Mouse (Mus musculus) lung, embryonic 14.5 days (tissue): Measurements from ENCODE around the gene Veph1. TPM values are rescaled to one million over a fixed set of nuclear protein-coding genes. Genes with fewer than 3 reads are reported as not detected.

Experiments used
- ATAC-seq: fragments of 200-750 bp; cut with Nextera tagmentation; 2 replicates; pipeline ENCODE4 v1.8.0; 2017; ENCODE audit warnings: mild to moderate bottlenecking, moderate TSS enrichment, moderate library complexity; ENCODE audit not compliant: insufficient read depth
- DNase-seq: peaks from one replicate; pipeline ENCODE4 v3.0.0-alpha.2; 2015
- H3K27ac ChIP-seq: fragments of 300-500 bp; sonication (generic); 2 replicates; pipeline ENCODE4 v1.5.1; 2014; ENCODE audit warnings: low read depth, mild to moderate bottlenecking, moderate library complexity
- H3K27me3 ChIP-seq: fragments of 300-500 bp; sonication (generic); 2 replicates; pipeline ENCODE4 v1.6.1; 2014; ENCODE audit warnings: low read length, control low read depth; ENCODE audit not compliant: insufficient read depth
- H3K36me3 ChIP-seq: fragments of 300-500 bp; sonication (generic); 2 replicates; pipeline ENCODE4 v1.6.1; 2014; ENCODE audit warnings: control low read depth; ENCODE audit not compliant: insufficient read depth
- H3K4me1 ChIP-seq: fragments of 300-500 bp; sonication (generic); 2 replicates; pipeline ENCODE4 v1.6.1; 2014; ENCODE audit warnings: antibody characterized with exemption, control low read depth; ENCODE audit not compliant: insufficient read depth
- H3K4me2 ChIP-seq: fragments of 300-500 bp; sonication (generic); 2 replicates; pipeline ENCODE4 v1.6.1; 2014; ENCODE audit warnings: mild to moderate bottlenecking
- H3K4me3 ChIP-seq: fragments of 300-500 bp; sonication (generic); 2 replicates; pipeline ENCODE4 v1.5.1; 2014; ENCODE audit warnings: low read depth, low read length
- H3K9ac ChIP-seq: fragments of 300-500 bp; sonication (generic); 2 replicates; pipeline ENCODE4 v1.6.1; 2014
- H3K9me3 ChIP-seq: fragments of 300-500 bp; sonication (generic); 2 replicates; pipeline ENCODE4 v1.6.1; 2016; ENCODE audit warnings: low read depth, low read length, control low read depth
- CTCF ChIP-seq: IDR thresholded peaks from 2 replicates; pipeline ENCODE4 v1.5.1; 2016; ENCODE audit warnings: antibody characterized with exemption, low read depth
- WGBS: fragments of 180-500 bp; shearing (Covaris S2); extraction: QIAGEN DNeasy Blood & Tissue Kit; methylation state at CpG from one replicate; pipeline ENCODE4 v1.1.7; 2014; 5-methylcytosine and 5-hydroxymethylcytosine counted together
- polyA plus RNA-seq: library from polyadenylated mRNA; unstranded; fragments of >200 nt; fragmentation: Nextera tagmentation; extraction: Ambion mirVana; gene quantifications from 2 replicates; pipeline ENCODE4 v1.2.1, GENCODE M21; 2014

Gene Veph1
- polyA plus RNA-seq, 1 experiment from 2014 or later = 4.2 TPM

- Histone ChIP-seq H3K4me2 (no peak overlapping the region), H3K27ac (no peak overlapping the region), H3K9ac (no peak overlapping the region), H3K36me3 (no peaks in the 10 kb centered on the region), H3K4me3 (no peak overlapping the region), H3K4me1 (no peaks in the 10 kb centered on the region), H3K9me3 (no peaks in the 10 kb centered on the region), H3K27me3 (no peaks in the 10 kb centered on the region)
- DNase-seq = peak; percentile 53
- TF ChIP-seq CTCF = no peak
- WGBS = 48% methylated on average over 8 of the region's 8 CpGs
- peak; percentile 14; the same call in 1 of the 2 replicates for ATAC-seq
These were observed 18.4 kb upstream of the Veph1 start for GRCm38 (mm10) chr3:66314793-66315715.

GRCm38 (mm10) chr3:66310586-66310985, 13.9 kb upstream of the Veph1 start:
- Histone ChIP-seq H3K4me2 (no peak overlapping the region), H3K4me1 (no peaks in the 10 kb centered on the region), H3K27ac (no peak overlapping the region), H3K27me3 (no peaks in the 10 kb centered on the region), H3K4me3 (no peak overlapping the region), H3K9me3 (no peaks in the 10 kb centered on the region), H3K9ac (no peak overlapping the region), H3K36me3 (no peaks in the 10 kb centered on the region)
- DNase-seq = no peak
- TF ChIP-seq CTCF = no peak
- WGBS = 78% methylated on average over 1 of the region's 1 CpGs
- peak; percentile 28; the same call in 1 of the 2 replicates for ATAC-seq

GRCm38 (mm10) chr3:66309531-66309930, 12.9 kb upstream of the Veph1 start:
- Histone ChIP-seq H3K27me3 (no peaks in the 10 kb centered on the region), H3K27ac (no peak overlapping the region), H3K36me3 (no peaks in the 10 kb centered on the region), H3K4me1 (no peaks in the 10 kb centered on the region), H3K9me3 (no peaks in the 10 kb centered on the region), H3K4me3 (no peak overlapping the region), H3K4me2 (no peak overlapping the region), H3K9ac (no peak overlapping the region)
- 95% methylated on average over 1 of the region's 1 CpGs for WGBS
- DNase-seq (no peak), ATAC-seq (no peak)
- no peak for TF ChIP-seq CTCF

GRCm38 (mm10) chr3:66295236-66295635, 1.4 kb downstream of the Veph1 start:
- no peak overlapping the region for H3K4me2 ChIP-seq
- no peaks in the 10 kb centered on the region for H3K36me3 ChIP-seq
- ATAC-seq = no peak
- no peaks in the 10 kb centered on the region for H3K27me3 ChIP-seq
- no peak overlapping the region for H3K27ac ChIP-seq
- no peak overlapping the region for H3K4me3 ChIP-seq
- no peak for DNase-seq
- TF ChIP-seq CTCF = no peak
- 88% methylated on average over 9 of the region's 9 CpGs for WGBS
- H3K9me3 ChIP-seq = no peaks in the 10 kb centered on the region
- no peak overlapping the region for H3K9ac ChIP-seq
- H3K4me1 ChIP-seq = no peaks in the 10 kb centered on the region; the same call in 1 of the 2 replicates

- Histone ChIP-seq H3K4me3 (no peak overlapping the region), H3K27me3 (no peaks in the 10 kb centered on the region), H3K9me3 (no peaks in the 10 kb centered on the region), H3K4me1 (no peaks in the 10 kb centered on the region; the same call in 1 of the 2 replicates), H3K9ac (no peak overlapping the region), H3K27ac (no peak overlapping the region), H3K36me3 (no peaks in the 10 kb centered on the region), H3K4me2 (no peak overlapping the region)
- no peak for TF ChIP-seq CTCF
- DNase-seq = no peak
- WGBS = 89% methylated on average over 3 of the region's 3 CpGs
- no peak for ATAC-seq
These were observed 1.9 kb downstream of the Veph1 start for GRCm38 (mm10) chr3:66294729-66295128.

GRCm38 (mm10) chr3:66292356-66292946, 4.2 kb downstream of the Veph1 start:
- peak; percentile 96 for ATAC-seq
- WGBS = 2% methylated on average over 20 of the region's 20 CpGs
- H3K4me2 ChIP-seq = peak overlapping the region; percentile 56

GRCm38 (mm10) chr3:66263270-66263669, 33.4 kb downstream of the Veph1 start:
- Histone ChIP-seq H3K36me3 (no peaks in the 10 kb centered on the region), H3K4me2 (no peak overlapping the region), H3K27ac (no peak overlapping the region), H3K4me3 (no peak overlapping the region), H3K4me1 (no peaks in the 10 kb centered on the region), H3K27me3 (no peaks in the 10 kb centered on the region), H3K9ac (no peak overlapping the region), H3K9me3 (no peaks in the 10 kb centered on the region)
- TF ChIP-seq CTCF = no peak
- 72% methylated on average over 4 of the region's 4 CpGs for WGBS
- DNase-seq (no peak), ATAC-seq (no peak)

More at GRCm38 (mm10) chr3:66292356-66292946, 4.2 kb downstream of the Veph1 start:
- DNase-seq = peak; percentile 81
- peak overlapping the region; percentile 21 for H3K4me3 ChIP-seq
- H3K9me3 ChIP-seq = no peaks in the 10 kb centered on the region
- no peaks in the 10 kb centered on the region for H3K27me3 ChIP-seq
- H3K27ac ChIP-seq = peak overlapping the region; percentile 92
- no peaks in the 10 kb centered on the region for H3K36me3 ChIP-seq
- H3K9ac ChIP-seq = peak overlapping the region; percentile 34
- H3K4me1 ChIP-seq = no peaks in the 10 kb centered on the region; the same call in 1 of the 2 replicates
- no peak for TF ChIP-seq CTCF
